Mouse (Mus musculus): ENCODE measurements around the gene Babam1. TPM values are rescaled to one million over a fixed set of nuclear protein-coding genes. Genes with fewer than 3 reads are reported as not detected.
A peak's percentile ranks its signal among the peaks of the same experiment; 100 is the strongest.

Babam1 gene
- polyA plus RNA-seq, 1 experiment from 2014 or later, result 88.4 TPM

DNA sequence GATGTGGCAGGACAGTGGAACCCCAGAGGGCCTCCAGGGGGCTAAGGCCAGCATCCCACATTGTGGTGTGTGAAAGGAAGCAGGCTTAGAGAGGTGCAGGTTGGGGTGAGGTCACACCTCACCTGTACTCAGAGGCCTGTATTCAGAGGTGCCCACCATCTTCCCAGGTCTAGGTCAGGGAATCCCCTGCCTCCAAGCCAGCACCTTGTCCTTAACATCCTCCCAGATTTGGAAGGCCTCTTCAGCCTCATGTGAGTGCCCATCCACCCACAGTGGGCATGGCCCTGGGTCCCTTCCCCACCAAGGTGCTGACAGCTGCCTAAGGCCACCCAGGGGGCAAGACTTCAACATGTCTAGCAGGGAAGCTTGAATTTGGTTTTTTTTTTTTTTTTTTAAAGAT lies 4.8 kb downstream of the Babam1 start:
- ATAC-seq (ENCODE audit: low FRiP score, low TSS enrichment), result no peak
- H3K4me3 ChIP-seq (replicated peaks; ENCODE audit: low read depth, low read length), result no peak overlapping the region

DNA sequence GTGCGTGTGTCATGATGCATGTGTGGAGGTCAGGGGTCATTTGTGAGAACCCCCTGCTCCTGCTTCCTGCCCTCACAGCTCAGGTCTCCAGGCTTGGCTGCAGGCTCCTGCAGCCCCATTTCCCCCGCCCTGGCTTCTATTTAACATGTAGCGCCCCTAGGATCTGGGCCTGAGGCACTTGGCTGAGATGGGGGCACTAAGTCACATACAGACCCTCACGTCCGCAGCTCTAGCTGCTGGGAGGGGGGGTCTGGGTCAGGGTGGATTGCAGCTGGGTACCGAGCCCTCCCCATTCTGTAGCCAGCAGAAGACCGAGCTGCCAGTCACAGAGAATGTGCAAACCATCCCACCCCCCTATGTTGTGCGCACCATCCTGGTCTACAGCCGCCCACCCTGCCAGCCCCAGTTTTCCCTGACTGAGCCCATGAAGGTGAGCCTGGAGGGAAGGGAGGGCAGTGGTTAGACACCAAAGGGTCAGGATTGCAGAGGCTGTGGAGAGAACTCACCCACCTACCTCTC lies 5.8 kb downstream of the Babam1 start:
- H3K4me2 ChIP-seq (ENCODE audit: low read length), result no peak overlapping the region
- 88% methylated on average over 9 of the region's 9 CpGs for WGBS
- DNase-seq (no peak), ATAC-seq (ENCODE audit: low FRiP score, low TSS enrichment) (no peak)
- no peak overlapping the region for H3K27ac ChIP-seq (replicated peaks; ENCODE audit: low read depth, low read length)
- no peak overlapping the region for H3K4me3 ChIP-seq (replicated peaks; ENCODE audit: low read depth, low read length)
- H3K9me3 ChIP-seq (ENCODE audit: control insufficient read depth, low read length), result no peaks in the 10 kb centered on the region
- no peaks in the 10 kb centered on the region for H3K27me3 ChIP-seq (ENCODE audit: control insufficient read depth, insufficient read depth, low read length)
- no peak overlapping the region for H3K9ac ChIP-seq (replicated peaks; ENCODE audit: low read length)
- H3K36me3 ChIP-seq (ENCODE audit: control insufficient read depth, insufficient read depth, low read length), result peaks cover 20% of the 10 kb centered on the region
- peaks cover 15% of the 10 kb centered on the region for H3K4me1 ChIP-seq (ENCODE audit: control insufficient read depth, insufficient read depth, low read length)

More for the DNA sequence above, 4.8 kb downstream of the Babam1 start:
- Histone ChIP-seq H3K9ac (replicated peaks; ENCODE audit: low read length) (no peak overlapping the region), H3K27me3 (ENCODE audit: control insufficient read depth, insufficient read depth, low read length) (no peaks in the 10 kb centered on the region), H3K9me3 (ENCODE audit: control insufficient read depth, low read length) (no peaks in the 10 kb centered on the region), H3K4me1 (ENCODE audit: control insufficient read depth, insufficient read depth, low read length) (peaks cover 14% of the 10 kb centered on the region), H3K4me2 (ENCODE audit: low read length) (no peak overlapping the region), H3K36me3 (ENCODE audit: control insufficient read depth, insufficient read depth, low read length) (peaks cover 20% of the 10 kb centered on the region), H3K27ac (replicated peaks; ENCODE audit: low read depth, low read length) (no peak overlapping the region)
- no peak for DNase-seq

DNA sequence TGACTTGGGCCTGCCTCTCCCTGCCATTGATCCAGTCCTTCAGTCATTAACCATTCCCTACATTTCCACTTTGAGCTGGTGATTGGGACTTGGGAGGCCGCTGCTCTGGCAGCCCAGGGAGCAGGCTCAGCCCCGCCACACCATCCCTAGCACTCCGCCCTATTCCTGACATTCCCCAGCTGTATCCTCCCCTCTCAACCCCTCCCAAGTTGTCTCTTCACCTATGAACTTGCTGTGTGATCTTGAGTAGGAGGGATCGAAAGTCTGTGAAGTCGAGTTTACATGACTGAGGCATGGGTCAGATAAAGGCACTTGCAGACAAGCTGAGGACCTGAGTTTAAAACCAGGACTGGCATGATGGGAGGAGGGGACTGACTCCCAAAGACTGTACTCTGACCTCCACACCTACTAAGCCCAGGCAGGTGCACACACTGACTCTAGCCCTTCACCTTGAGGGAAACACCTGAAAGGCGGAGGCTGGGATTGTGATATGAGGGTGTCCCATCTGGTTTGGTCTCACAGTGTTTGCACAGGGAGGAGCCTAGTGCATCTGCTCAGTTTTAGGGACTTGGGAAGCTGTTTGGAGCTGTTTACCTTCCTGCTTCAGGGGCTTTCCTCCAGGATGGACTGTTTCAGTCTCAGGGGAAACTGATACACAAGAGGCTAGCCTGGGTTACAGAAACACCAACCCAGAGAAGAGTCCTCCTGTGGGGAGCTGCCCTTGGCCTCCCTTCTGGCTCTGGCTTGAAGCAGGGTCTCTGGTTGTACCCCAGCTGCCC lies 6.6 kb downstream of the Babam1 start:
- no peak for DNase-seq
- Histone ChIP-seq H3K4me1 (ENCODE audit: control insufficient read depth, insufficient read depth, low read length) (peaks cover 11% of the 10 kb centered on the region), H3K9me3 (ENCODE audit: control insufficient read depth, low read length) (no peaks in the 10 kb centered on the region), H3K4me2 (ENCODE audit: low read length) (no peak overlapping the region), H3K36me3 (ENCODE audit: control insufficient read depth, insufficient read depth, low read length) (peaks cover 18% of the 10 kb centered on the region), H3K9ac (replicated peaks; ENCODE audit: low read length) (no peak overlapping the region), H3K4me3 (replicated peaks; ENCODE audit: low read depth, low read length) (no peak overlapping the region), H3K27ac (replicated peaks; ENCODE audit: low read depth, low read length) (no peak overlapping the region), H3K27me3 (ENCODE audit: control insufficient read depth, insufficient read depth, low read length) (no peaks in the 10 kb centered on the region)
- WGBS, result 90% methylated on average over 6 of the region's 6 CpGs
- no peak for ATAC-seq (ENCODE audit: low FRiP score, low TSS enrichment)

DNA sequence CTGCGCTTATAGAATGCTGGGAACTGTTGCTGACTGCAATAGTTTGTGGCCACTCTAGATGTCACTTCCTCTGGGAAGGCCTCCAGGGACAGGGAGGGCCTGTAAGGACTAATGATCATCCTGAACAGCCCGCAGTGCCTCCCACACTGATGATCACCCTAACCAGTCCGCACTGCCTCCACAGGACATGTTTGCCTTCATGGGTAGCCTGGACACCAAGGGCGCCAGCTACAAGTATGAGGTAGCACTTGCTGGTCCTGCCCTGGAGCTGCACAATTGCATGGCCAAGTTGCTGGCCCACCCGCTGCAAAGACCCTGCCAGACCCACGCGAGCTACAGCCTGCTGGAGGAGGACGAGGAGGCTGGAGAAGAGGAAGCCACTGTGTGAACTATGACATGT lies 7.3 kb downstream of the Babam1 start:
- H3K9me3 ChIP-seq (ENCODE audit: control insufficient read depth, low read length), result no peaks in the 10 kb centered on the region
- peaks cover 13% of the 10 kb centered on the region; the same call in 1 of the 2 replicates for H3K36me3 ChIP-seq (ENCODE audit: control insufficient read depth, insufficient read depth, low read length)
- no peak for ATAC-seq (ENCODE audit: low FRiP score, low TSS enrichment)
- H3K4me1 ChIP-seq (ENCODE audit: control insufficient read depth, insufficient read depth, low read length), result peaks cover 11% of the 10 kb centered on the region
- no peak for DNase-seq
- H3K27me3 ChIP-seq (ENCODE audit: control insufficient read depth, insufficient read depth, low read length), result no peaks in the 10 kb centered on the region
- WGBS, result 91% methylated on average over 8 of the region's 8 CpGs
- no peak overlapping the region for H3K4me3 ChIP-seq (replicated peaks; ENCODE audit: low read depth, low read length)
- no peak overlapping the region for H3K27ac ChIP-seq (replicated peaks; ENCODE audit: low read depth, low read length)
- no peak overlapping the region for H3K9ac ChIP-seq (replicated peaks; ENCODE audit: low read length)
- no peak overlapping the region for H3K4me2 ChIP-seq (ENCODE audit: low read length)

DNA sequence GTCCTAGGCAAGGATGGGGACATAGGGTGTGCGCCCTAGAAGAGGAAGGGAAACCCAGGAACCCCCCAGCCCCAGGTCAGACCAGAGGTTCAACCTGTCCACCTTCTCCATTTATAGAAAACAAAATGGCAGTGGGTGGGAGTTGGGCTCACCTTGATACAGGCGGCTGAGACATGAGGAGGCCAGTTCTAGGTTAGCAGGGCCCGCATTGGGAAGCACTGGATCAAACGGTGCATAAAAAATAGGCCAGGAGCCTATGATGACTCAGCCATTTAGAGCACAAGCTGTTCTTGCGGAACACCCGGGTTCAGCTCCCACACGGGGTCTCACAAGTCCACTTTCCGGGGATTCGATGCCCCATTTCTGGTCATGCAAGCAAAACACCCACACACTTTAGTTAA lies 8.3 kb downstream of the Babam1 start:
- Histone ChIP-seq H3K27ac (replicated peaks; ENCODE audit: low read depth, low read length) (no peak overlapping the region), H3K36me3 (ENCODE audit: control insufficient read depth, insufficient read depth, low read length) (0 out of 2 replicates have a peak, but pooled peaks cover 6% of the 10 kb centered on the region), H3K9me3 (ENCODE audit: control insufficient read depth, low read length) (no peaks in the 10 kb centered on the region), H3K9ac (replicated peaks; ENCODE audit: low read length) (no peak overlapping the region), H3K4me3 (replicated peaks; ENCODE audit: low read depth, low read length) (no peak overlapping the region), H3K4me2 (ENCODE audit: low read length) (peak overlapping the region; percentile 90; the same call in 1 of the 2 replicates), H3K4me1 (ENCODE audit: control insufficient read depth, insufficient read depth, low read length) (peaks cover 11% of the 10 kb centered on the region), H3K27me3 (ENCODE audit: control insufficient read depth, insufficient read depth, low read length) (no peaks in the 10 kb centered on the region)
- 89% methylated on average over 9 of the region's 9 CpGs for WGBS
- DNase-seq, result no peak
- no peak for ATAC-seq (ENCODE audit: low FRiP score, low TSS enrichment)

DNA sequence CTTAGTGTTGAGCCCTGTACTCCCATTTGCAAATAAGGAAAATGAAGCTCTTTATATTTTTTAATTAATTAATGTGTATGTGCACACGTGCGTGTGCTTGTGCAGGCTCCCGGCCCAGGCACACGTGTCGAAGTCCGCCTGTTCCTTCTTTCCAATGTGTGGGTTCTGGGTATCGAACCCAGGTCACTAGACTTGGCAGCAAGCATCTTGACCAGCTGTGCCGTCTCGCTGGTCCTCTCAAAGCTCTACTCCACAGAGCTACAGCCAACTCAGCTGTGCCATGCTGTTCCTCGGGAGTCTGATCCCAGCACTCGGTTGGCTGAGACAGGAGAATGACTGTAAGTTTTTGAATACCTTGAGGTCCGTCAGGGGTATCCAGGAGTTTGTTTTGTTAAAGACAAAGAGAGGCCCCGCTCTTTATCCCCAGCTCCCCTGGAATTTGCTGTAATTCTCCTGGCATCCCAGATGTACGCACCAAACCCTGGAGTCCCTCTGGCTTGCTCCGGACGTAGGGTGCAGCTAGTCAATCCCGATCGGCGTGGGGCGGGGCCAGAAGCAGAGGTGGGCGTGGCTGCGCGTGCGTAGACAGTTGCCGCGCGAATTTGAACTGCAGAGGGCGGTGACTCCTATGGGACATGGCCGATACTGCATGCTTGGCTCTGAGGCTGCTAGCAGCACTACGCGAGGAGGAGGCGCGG lies 8.9 kb downstream of the Babam1 start, which contains the start of gene Ankle1:
Gene Ankle1, plus strand, starts transcription at position 610 of the 698 bp plus-strand sequence.
- H3K36me3 ChIP-seq (ENCODE audit: control insufficient read depth, insufficient read depth, low read length), result 0 out of 2 replicates have a peak, but pooled peaks cover 6% of the 10 kb centered on the region
- ATAC-seq (ENCODE audit: low FRiP score, low TSS enrichment), result peak; percentile 83
- no peaks in the 10 kb centered on the region for H3K27me3 ChIP-seq (ENCODE audit: control insufficient read depth, insufficient read depth, low read length)
- H3K9ac ChIP-seq (replicated peaks; ENCODE audit: low read length), result peak within 1 kb of the TSS; percentile 46
- H3K9me3 ChIP-seq (ENCODE audit: control insufficient read depth, low read length), result no peaks in the 10 kb centered on the region
- peaks cover 11% of the 10 kb centered on the region for H3K4me1 ChIP-seq (ENCODE audit: control insufficient read depth, insufficient read depth, low read length)
- no peak within 1 kb of the TSS; the same call in 1 of the 2 replicates for H3K27ac ChIP-seq (replicated peaks; ENCODE audit: low read depth, low read length)
- peak within 1 kb of the TSS; percentile 41 for H3K4me3 ChIP-seq (replicated peaks; ENCODE audit: low read depth, low read length)
- DNase-seq, result peak; percentile 95
- 16% methylated on average over 33 of the region's 33 CpGs for WGBS
- H3K4me2 ChIP-seq (ENCODE audit: low read length), result peak within 1 kb of the TSS; percentile 90

DNA sequence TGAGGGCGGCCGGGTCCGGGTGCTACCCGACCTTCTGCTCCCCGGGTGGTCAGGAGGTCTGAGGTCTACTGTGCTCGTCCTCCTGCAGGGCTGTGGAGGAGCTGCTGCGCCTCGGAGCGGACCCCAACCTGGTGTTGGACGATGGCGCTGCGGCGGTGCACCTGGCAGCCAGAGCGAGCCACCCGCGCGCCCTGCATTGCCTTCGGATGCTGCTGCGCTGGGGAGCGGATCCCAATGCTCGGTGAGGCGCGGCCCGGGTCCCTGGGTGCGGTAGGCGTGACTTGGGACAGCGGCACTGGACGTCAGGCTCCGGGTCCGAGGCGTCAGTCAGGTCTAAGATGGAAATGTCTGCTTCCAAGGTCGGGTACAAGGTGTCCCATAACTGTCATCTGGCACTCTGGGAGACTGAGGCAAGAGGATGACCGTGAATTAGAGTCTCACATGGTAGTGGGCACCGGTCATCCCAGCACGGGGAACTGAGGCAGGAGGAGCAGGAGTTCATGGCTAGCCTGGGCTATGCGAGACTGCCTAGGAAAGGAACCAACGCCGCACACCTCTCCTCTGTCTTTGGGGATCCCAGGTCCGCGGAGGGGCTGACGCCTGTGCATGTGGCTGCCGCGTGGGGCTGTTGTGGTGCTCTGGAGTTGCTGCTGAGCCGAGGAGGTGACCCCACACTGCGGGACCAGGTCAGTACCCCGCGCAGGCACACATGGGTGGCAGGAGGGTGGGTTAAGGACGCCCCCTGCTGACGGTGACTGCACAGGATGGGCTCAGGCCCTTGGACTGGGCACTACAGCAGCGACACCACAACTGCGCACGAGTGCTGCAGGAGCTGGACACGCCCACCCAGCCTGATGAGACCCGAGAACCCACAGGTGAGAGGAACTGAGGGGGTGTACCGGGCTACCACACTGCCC lies 9.7 kb downstream of the Babam1 start:
- WGBS, result under 1% methylated on average over 55 of the region's 55 CpGs
- Histone ChIP-seq H3K9me3 (ENCODE audit: control insufficient read depth, low read length) (no peaks in the 10 kb centered on the region), H3K4me2 (ENCODE audit: low read length) (peak overlapping the region; percentile 90), H3K27me3 (ENCODE audit: control insufficient read depth, insufficient read depth, low read length) (no peaks in the 10 kb centered on the region), H3K4me3 (replicated peaks; ENCODE audit: low read depth, low read length) (peak overlapping the region; percentile 41), H3K36me3 (ENCODE audit: control insufficient read depth, insufficient read depth, low read length) (0 out of 2 replicates have a peak, but pooled peaks cover 3% of the 10 kb centered on the region), H3K4me1 (ENCODE audit: control insufficient read depth, insufficient read depth, low read length) (peaks cover 11% of the 10 kb centered on the region), H3K27ac (replicated peaks; ENCODE audit: low read depth, low read length) (no peak overlapping the region), H3K9ac (replicated peaks; ENCODE audit: low read length) (peak overlapping the region; percentile 46; the same call in 1 of the 2 replicates)
- ATAC-seq (ENCODE audit: low FRiP score, low TSS enrichment) (peak; percentile 59), DNase-seq (peak; percentile 52)

DNA sequence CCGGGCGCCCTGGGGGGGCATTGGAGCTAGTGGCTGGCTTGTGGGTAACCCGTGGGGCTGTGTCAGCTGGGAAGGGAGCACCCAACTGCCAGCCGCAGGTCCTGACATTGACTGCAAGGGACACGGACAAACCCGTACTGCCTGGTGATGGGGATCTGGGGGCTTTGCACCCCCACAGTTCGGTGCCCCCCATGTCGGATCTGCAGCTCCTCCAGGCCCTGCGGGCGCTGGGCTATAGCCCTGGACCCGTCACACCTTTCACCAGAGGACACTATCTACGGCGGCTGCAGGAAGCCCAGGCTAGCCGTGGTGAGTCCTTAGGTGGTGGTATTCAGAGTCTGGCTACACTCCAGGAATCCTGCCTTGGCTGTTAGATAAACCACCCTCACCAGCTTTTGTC lies 10.8 kb downstream of the Babam1 start:
- no peak overlapping the region for H3K4me2 ChIP-seq (ENCODE audit: low read length)
- WGBS, result 95% methylated on average over 14 of the region's 14 CpGs
- no peaks in the 10 kb centered on the region for H3K27me3 ChIP-seq (ENCODE audit: control insufficient read depth, insufficient read depth, low read length)
- H3K36me3 ChIP-seq (ENCODE audit: control insufficient read depth, insufficient read depth, low read length), result 0 out of 2 replicates have a peak, but pooled peaks cover 3% of the 10 kb centered on the region
- H3K9ac ChIP-seq (replicated peaks; ENCODE audit: low read length), result no peak overlapping the region
- no peak for DNase-seq
- no peak overlapping the region for H3K27ac ChIP-seq (replicated peaks; ENCODE audit: low read depth, low read length)
- no peak for ATAC-seq (ENCODE audit: low FRiP score, low TSS enrichment)
- peaks cover 11% of the 10 kb centered on the region for H3K4me1 ChIP-seq (ENCODE audit: control insufficient read depth, insufficient read depth, low read length)
- no peaks in the 10 kb centered on the region for H3K9me3 ChIP-seq (ENCODE audit: control insufficient read depth, low read length)
- no peak overlapping the region for H3K4me3 ChIP-seq (replicated peaks; ENCODE audit: low read depth, low read length)

All from midbrain, embryonic 14.5 days (tissue).